Mouse (Mus musculus): ENCODE results near the gene Clec10a. TPM values are rescaled to one million over a fixed set of nuclear protein-coding genes. Genes with fewer than 3 reads are reported as not detected.

Gene Clec10a
- polyA plus RNA-seq, 1 experiment from 2014 or later = 0.98 TPM

Other genes starting within 250 kb of the Clec10a start
- gene Gps2, start 242.3 kb upstream of the Clec10a start, polyA plus RNA-seq (2015; fragmentation: Nextera tagmentation; extraction: Ambion mirVana) = 68.1 and 68.5 TPM in 2 replicates
- gene Eif5a, start 234.2 kb upstream of the Clec10a start, polyA plus RNA-seq (2015; fragmentation: Nextera tagmentation; extraction: Ambion mirVana) = 1,625 and 1,693 TPM in 2 replicates
- 2.5 and 3.1 TPM in 2 replicates for gene Ybx2, start 220.4 kb upstream of the Clec10a start, polyA plus RNA-seq (2015; fragmentation: Nextera tagmentation; extraction: Ambion mirVana)
- 20.4 and 21.8 TPM in 2 replicates for gene Slc2a4, start 208.0 kb upstream of the Clec10a start, polyA plus RNA-seq (2015; fragmentation: Nextera tagmentation; extraction: Ambion mirVana)
- gene Cldn7, start 191.4 kb upstream of the Clec10a start, polyA plus RNA-seq (2015; fragmentation: Nextera tagmentation; extraction: Ambion mirVana) = 977 and 1,030 TPM in 2 replicates
- gene Ctdnep1, start 175.0 kb upstream of the Clec10a start, polyA plus RNA-seq (2015; fragmentation: Nextera tagmentation; extraction: Ambion mirVana) = 23.2 and 26.3 TPM in 2 replicates
- 102 and 105 TPM in 2 replicates for gene Elp5, start 173.7 kb upstream of the Clec10a start, polyA plus RNA-seq (2015; fragmentation: Nextera tagmentation; extraction: Ambion mirVana)
- 529 and 559 TPM in 2 replicates for gene Gabarap, start 165.1 kb upstream of the Clec10a start, polyA plus RNA-seq (2015; fragmentation: Nextera tagmentation; extraction: Ambion mirVana)
- gene Phf23, start 160.4 kb upstream of the Clec10a start, polyA plus RNA-seq (2015; fragmentation: Nextera tagmentation; extraction: Ambion mirVana) = 58.6 and 61.3 TPM in 2 replicates
- 30.5 and 31.8 TPM in 2 replicates for gene Dvl2, start 155.6 kb upstream of the Clec10a start, polyA plus RNA-seq (2015; fragmentation: Nextera tagmentation; extraction: Ambion mirVana)
- 114 and 128 TPM in 2 replicates for gene Acadvl, start 140.8 kb upstream of the Clec10a start, polyA plus RNA-seq (2015; fragmentation: Nextera tagmentation; extraction: Ambion mirVana)
- gene Dlg4, start 139.3 kb upstream of the Clec10a start, polyA plus RNA-seq (2015; fragmentation: Nextera tagmentation; extraction: Ambion mirVana) = 7.2 and 8.5 TPM in 2 replicates
- gene Asgr1, start 102.1 kb upstream of the Clec10a start, polyA plus RNA-seq (2015; fragmentation: Nextera tagmentation; extraction: Ambion mirVana) = 0.19 and 0.56 TPM in 2 replicates
- gene Asgr2, start 63.6 kb upstream of the Clec10a start, polyA plus RNA-seq (2015; fragmentation: Nextera tagmentation; extraction: Ambion mirVana) = 0.21 and 0.43 TPM in 2 replicates
- 0.72 and 0.80 TPM in 2 replicates for gene Mgl2, start 25.9 kb upstream of the Clec10a start, polyA plus RNA-seq (2015; fragmentation: Nextera tagmentation; extraction: Ambion mirVana)
- gene Slc16a11, start 56.6 kb downstream of the Clec10a start, polyA plus RNA-seq (2015; fragmentation: Nextera tagmentation; extraction: Ambion mirVana) = 2.9 and 3.7 TPM in 2 replicates
- gene Slc16a13, start 64.9 kb downstream of the Clec10a start, polyA plus RNA-seq (2015; fragmentation: Nextera tagmentation; extraction: Ambion mirVana) = 13.2 and 16.0 TPM in 2 replicates
- 11.1 and 11.9 TPM in 2 replicates for gene Bcl6b, start 73.6 kb downstream of the Clec10a start, polyA plus RNA-seq (2015; fragmentation: Nextera tagmentation; extraction: Ambion mirVana)
- 133 and 138 TPM in 2 replicates for gene 0610010K14Rik, start 81.7 kb downstream of the Clec10a start, polyA plus RNA-seq (2015; fragmentation: Nextera tagmentation; extraction: Ambion mirVana)
- 8.8 and 10.6 TPM in 2 replicates for gene Gm21988, start 83.6 kb downstream of the Clec10a start, polyA plus RNA-seq (2015; fragmentation: Nextera tagmentation; extraction: Ambion mirVana)
- 196 and 226 TPM in 2 replicates for gene Rnasek, start 83.6 kb downstream of the Clec10a start, polyA plus RNA-seq (2015; fragmentation: Nextera tagmentation; extraction: Ambion mirVana)
- gene Alox12, start 99.2 kb downstream of the Clec10a start, polyA plus RNA-seq (2015; fragmentation: Nextera tagmentation; extraction: Ambion mirVana) = 2.1 and 2.2 TPM in 2 replicates
- not detected in 2 replicates for gene Alox12e, start 166.4 kb downstream of the Clec10a start, polyA plus RNA-seq (2015; fragmentation: Nextera tagmentation; extraction: Ambion mirVana)
- gene Alox15, start 195.8 kb downstream of the Clec10a start, polyA plus RNA-seq (2015; fragmentation: Nextera tagmentation; extraction: Ambion mirVana) = 0.67 and 0.78 TPM in 2 replicates

Data from intestine, embryonic 15.5 days (tissue).